ENCODE assay signal across 22 mouse cellular contexts in genomic region chr2:146174173-146174572, GRCm38 (mm10). TPM values are rescaled to one million over a fixed set of nuclear protein-coding genes. Genes with fewer than 3 reads are reported as not detected.
DNase-seq lines count a peak whose midpoint lies in the region; ATAC-seq lines count a peak whose summit lies in the region.
"Had no signal": no experiment of that assay in that cellular context is flagged by ENCODE, and none has a peak within 500 bp of the region (broad histone marks: within the 10 kb centered on the region; RNA-seq: fewer than 3 reads in every experiment).

No protein-coding gene starts in this region.

- no peak overlapping the region; the same call in 1 of the 2 replicates for H3K27ac ChIP-seq in forebrain, embryonic 16.5 days (ENCODE audit: low read length)
- H3K27ac ChIP-seq: limb, embryonic 10.5 days; liver, embryonic 14.5 days; neural tube, embryonic 12.5 days had no signal

- no peak overlapping the region for H3K4me2 ChIP-seq in forebrain, embryonic 16.5 days (ENCODE audit: low read length)
- H3K4me2 ChIP-seq: heart, embryonic 12.5 days; neural tube, embryonic 12.5 days had no signal

- H3K4me3 ChIP-seq in forebrain, embryonic 16.5 days (replicated peaks; ENCODE audit: low read length), result no peak overlapping the region
- H3K4me3 ChIP-seq: heart, embryonic 12.5 days; limb, embryonic 10.5 days; neural tube, embryonic 12.5 days had no signal

- H3K4me1 ChIP-seq in forebrain, embryonic 16.5 days (replicated peaks; ENCODE audit: control insufficient read depth, insufficient read depth, low read length), result peaks cover 12% of the 10 kb centered on the region
- H3K4me1 ChIP-seq: heart, embryonic 12.5 days; limb, embryonic 10.5 days; neural tube, embryonic 12.5 days had no signal

- 56% methylated on average over 7 of the region's 7 CpGs for WGBS in forebrain, embryonic 16.5 days

- no peaks in the 10 kb centered on the region for H3K27me3 ChIP-seq in forebrain, embryonic 16.5 days (replicated peaks; ENCODE audit: control insufficient read depth, insufficient read depth, low read length)
- H3K27me3 ChIP-seq: heart, embryonic 12.5 days; neural tube, embryonic 12.5 days had no signal

- peak; percentile 96 for ATAC-seq in forebrain, embryonic 16.5 days

- peak; percentile 42 for DNase-seq in heart, adult 11 months
- no peak for DNase-seq in heart, postnatal 36 days
- DNase-seq in left cerebral cortex, postnatal 10 days (ENCODE audit: extremely low spot score in 1 of 2, low spot score in 2 of 2), result peak; percentile 26 to 53
- peak; percentile 41 for DNase-seq in right cerebral cortex, postnatal 25 days
- DNase-seq in urinary bladder, postnatal 10 days (ENCODE audit: low spot score), result no peak
- DNase-seq in gastrocnemius, postnatal 25 days, result no peak
- DNase-seq in gastrocnemius, adult 18-20 months (ENCODE audit: low spot score), result no peak
- DNase-seq: cerebellum, adult 9-10 months; embryo, embryonic 11 days; gastrocnemius, postnatal 36 days; kidney, adult 2 months; kidney, postnatal 4 days; lung, postnatal 10 days; thymus, adult 18-20 months had no signal

- H3K9ac ChIP-seq in forebrain, embryonic 16.5 days (replicated peaks; ENCODE audit: low read depth, low read length), result no peak overlapping the region
- H3K9ac ChIP-seq: heart, embryonic 12.5 days; liver, embryonic 14.5 days; neural tube, embryonic 12.5 days had no signal

- intact Hi-C loops in heart, postnatal 36 days (cut with DNase I), result no loop called here
- intact Hi-C loops in left cerebral cortex, postnatal 10 days (cut with DNase I), result no loop called here

- no peaks in the 10 kb centered on the region for H3K9me3 ChIP-seq in forebrain, embryonic 16.5 days (ENCODE audit: control insufficient read depth, low read length)
- H3K9me3 ChIP-seq: heart, embryonic 12.5 days; limb, embryonic 10.5 days had no signal

- H3K36me3 ChIP-seq in forebrain, embryonic 16.5 days (ENCODE audit: control insufficient read depth, insufficient read depth), result no peaks in the 10 kb centered on the region
- H3K36me3 ChIP-seq: heart, embryonic 12.5 days; limb, embryonic 10.5 days; neural tube, embryonic 12.5 days had no signal

RNA-seq across cellular contexts. Expression of gene Insm1, which starts 47.5 kb away (rescaled TPM):
- not detected for total RNA-seq in heart, postnatal 36 days (2021)
- polyA plus RNA-seq in forebrain, embryonic 16.5 days (2015; fragmentation: Nextera tagmentation; extraction: Ambion mirVana), result 9.1 and 11.8 TPM in 2 replicates
- total RNA-seq in left cerebral cortex, postnatal 10 days (2021), result 1 to 10 TPM; 3.2 to 3.6 TPM
- total RNA-seq in gastrocnemius, postnatal 25 days (2021), result not detected
- not detected for total RNA-seq in gastrocnemius, adult 18-20 months (2021)
- total RNA-seq: gastrocnemius, postnatal 36 days; hematopoietic stem cell, adult 5-6 weeks; megakaryocyte-erythroid progenitor cell, adult 5-6 weeks had no signal
- polyA plus RNA-seq: C2C12; heart, embryonic 12.5 days; limb, embryonic 10.5 days had no signal

Comparison
In these comparisons a context has a peak if more than half of its experiments do, and no peak if none do; other contexts are left out.
1. DNase-seq: peak in heart, adult 11 months (single experiment), left cerebral cortex, postnatal 10 days (2 of 2) and right cerebral cortex, postnatal 25 days (single experiment); none in heart, postnatal 36 days (0 of 2), urinary bladder, postnatal 10 days (single experiment), gastrocnemius, postnatal 25 days (single experiment) and gastrocnemius, adult 18-20 months (single experiment).
2. RNA of gene Insm1, which starts 47.5 kb away (total RNA-seq): 3.2 to 3.6 TPM in left cerebral cortex, postnatal 10 days; not detected in heart, postnatal 36 days, not detected in gastrocnemius, postnatal 25 days and not detected in gastrocnemius, adult 18-20 months; every median in the first group is over 4 times any median in the second.